Mouse (Mus musculus) bone marrow macrophage, adult 2 months (primary cell): ENCODE results near the gene Sqstm1.

Experiments
- CTCF ChIP-seq: IDR thresholded peaks from 2 replicates; pipeline ENCODE4 v1.5.1; 2012; ENCODE audit warnings: low read depth, mild to moderate bottlenecking, low read length, moderate library complexity
- POLR2A ChIP-seq: IDR thresholded peaks from 2 replicates; pipeline ENCODE4 v1.6.1; 2012; ENCODE audit warnings: mild to moderate bottlenecking, low read depth, low read length, borderline replicate concordance

DNA sequence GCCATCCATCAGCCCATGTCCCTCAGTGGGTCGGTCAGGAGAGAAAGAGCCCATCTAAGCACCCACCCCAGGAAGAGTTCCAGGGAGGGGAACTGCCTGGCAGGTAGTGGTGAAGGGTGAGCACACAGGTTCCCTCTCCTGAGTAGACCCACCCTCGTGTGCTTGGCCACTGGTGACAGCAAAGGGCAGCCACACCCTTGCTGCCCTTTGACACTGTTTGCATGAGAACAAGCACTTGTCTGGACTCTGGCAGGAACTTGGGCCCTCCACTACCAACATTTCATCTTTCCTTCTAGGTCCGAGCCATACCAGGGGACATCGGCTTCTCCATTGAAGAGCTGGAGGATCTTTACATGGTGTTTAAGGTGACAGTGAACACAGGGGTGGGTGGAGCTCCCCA lies 51.3 kb downstream of the Sqstm1 start:
- TF ChIP-seq CTCF (no peak), POLR2A (no peak)
